In genomic region chr6:86009980-86010379, GRCm38 (mm10) we compare ENCODE assay signal across 10 mouse cellular contexts. TPM values are rescaled to one million over a fixed set of nuclear protein-coding genes. Genes with fewer than 3 reads are reported as not detected.
DNase-seq lines count a peak whose midpoint lies in the region; ATAC-seq and TF ChIP-seq lines count a peak whose summit lies in the region.
"Had no signal": no experiment of that assay in that cellular context is flagged by ENCODE, and none has a peak within 500 bp of the region (broad histone marks: within the 10 kb centered on the region; RNA-seq: fewer than 3 reads in every experiment).

No protein-coding gene starts in this region.

- no peak overlapping the region for H3K4me3 ChIP-seq in midbrain, embryonic 10.5 days
- H3K4me3 ChIP-seq in midbrain, embryonic 15.5 days, result no peak overlapping the region
- no peak overlapping the region for H3K4me3 ChIP-seq in midbrain, postnatal 0 days (ENCODE audit: low read depth, low read length)
- H3K4me3 ChIP-seq: neural tube, embryonic 12.5 days had no signal

- no peak overlapping the region for H3K27ac ChIP-seq in midbrain, embryonic 10.5 days (replicated peaks)
- H3K27ac ChIP-seq in midbrain, embryonic 15.5 days, result no peak overlapping the region
- no peak overlapping the region for H3K27ac ChIP-seq in midbrain, postnatal 0 days (ENCODE audit: low read depth, low read length)
- H3K27ac ChIP-seq: neural tube, embryonic 12.5 days had no signal

- intact Hi-C loops in left cerebral cortex, postnatal 10 days (cut with DNase I), result loop anchor here (5.0 kb wide), 2 partner anchors 48 to 178 kb away; partner anchors contain the start of genes Dusp11 and Nat8

- no peaks in the 10 kb centered on the region for H3K27me3 ChIP-seq in midbrain, embryonic 10.5 days (ENCODE audit: low read depth, poor library complexity, severe bottlenecking)
- H3K27me3 ChIP-seq in midbrain, embryonic 15.5 days (replicated peaks), result no peaks in the 10 kb centered on the region
- H3K27me3 ChIP-seq in midbrain, postnatal 0 days (ENCODE audit: insufficient read depth, low read length), result no peaks in the 10 kb centered on the region
- H3K27me3 ChIP-seq: neural tube, embryonic 12.5 days had no signal

- H3K9ac ChIP-seq in midbrain, embryonic 15.5 days, result no peak overlapping the region
- no peak overlapping the region for H3K9ac ChIP-seq in midbrain, postnatal 0 days (replicated peaks; ENCODE audit: low read length, poor library complexity, severe bottlenecking)
- H3K9ac ChIP-seq: neural tube, embryonic 12.5 days had no signal

- no peak for ATAC-seq in midbrain, embryonic 15.5 days (replicated peaks)
- ATAC-seq in midbrain, postnatal 0 days (ENCODE audit: low FRiP score), result 0 out of 2 replicates have a peak, but pooled peaks have one; percentile 27

- no peak overlapping the region for H3K4me2 ChIP-seq in midbrain, embryonic 15.5 days
- H3K4me2 ChIP-seq in midbrain, postnatal 0 days (ENCODE audit: low read depth, low read length, poor library complexity, severe bottlenecking), result no peak overlapping the region
- H3K4me2 ChIP-seq: neural tube, embryonic 12.5 days had no signal

- H3K36me3 ChIP-seq in midbrain, embryonic 10.5 days, result no peaks in the 10 kb centered on the region
- no peaks in the 10 kb centered on the region for H3K36me3 ChIP-seq in midbrain, embryonic 15.5 days (replicated peaks)
- H3K36me3 ChIP-seq in midbrain, postnatal 0 days (ENCODE audit: insufficient read depth, low read length), result no peaks in the 10 kb centered on the region
- H3K36me3 ChIP-seq: neural tube, embryonic 12.5 days had no signal

- peak; percentile 93 for TF ChIP-seq CTCF in midbrain, postnatal 0 days (IDR thresholded peaks at IDR 0.05)

- no peaks in the 10 kb centered on the region for H3K9me3 ChIP-seq in midbrain, embryonic 10.5 days (replicated peaks)
- H3K9me3 ChIP-seq in midbrain, embryonic 15.5 days, result no peaks in the 10 kb centered on the region
- no peaks in the 10 kb centered on the region for H3K9me3 ChIP-seq in midbrain, postnatal 0 days (ENCODE audit: low read length)
- H3K9me3 ChIP-seq: neural tube, embryonic 12.5 days had no signal

- peak; percentile 40 for DNase-seq in midbrain, embryonic 10.5 days (ENCODE audit: low spot score)
- peak; percentile 48 for DNase-seq in T-cell, adult 2 months (ENCODE audit: low spot score)
- peak; percentile 74 for DNase-seq in cerebellum, postnatal 14 days
- DNase-seq in gastrocnemius, postnatal 25 days, result peak; percentile 10
- peak; percentile 53 to 54 for DNase-seq in left cerebral cortex, postnatal 10 days (ENCODE audit: extremely low spot score in 1 of 2, low spot score in 2 of 2)
- peak; percentile 84 for DNase-seq in midbrain, postnatal 0 days (ENCODE audit: low spot score)
- DNase-seq in thymus, postnatal 10 days (ENCODE audit: low spot score in 2 of 2), result peak; percentile 16 to 45

- WGBS in midbrain, embryonic 10.5 days, result 35% methylated on average over 4 of the region's 4 CpGs
- WGBS in midbrain, embryonic 15.5 days, result 33% methylated on average over 4 of the region's 4 CpGs
- 37% methylated on average over 4 of the region's 4 CpGs for WGBS in midbrain, postnatal 0 days

- no peaks in the 10 kb centered on the region; the same call in 1 of the 2 replicates for H3K4me1 ChIP-seq in midbrain, embryonic 10.5 days
- no peaks in the 10 kb centered on the region for H3K4me1 ChIP-seq in midbrain, embryonic 15.5 days
- H3K4me1 ChIP-seq in midbrain, postnatal 0 days (ENCODE audit: insufficient read depth, low read length), result no peaks in the 10 kb centered on the region
- H3K4me1 ChIP-seq: neural tube, embryonic 12.5 days had no signal

RNA-seq across cellular contexts. Expression of gene Figla, which starts 6.0 kb away (rescaled TPM):
- not detected in 2 replicates for polyA plus RNA-seq in midbrain, embryonic 10.5 days (2016; fragmentation: Nextera tagmentation; extraction: Ambion mirVana)
- polyA plus RNA-seq in midbrain, embryonic 15.5 days (2015; fragmentation: Nextera tagmentation; extraction: Ambion mirVana), result not detected in 2 replicates
- total RNA-seq in gastrocnemius, postnatal 25 days (2021), result not detected
- not detected for total RNA-seq in left cerebral cortex, postnatal 10 days (2021)
- total RNA-seq in midbrain, postnatal 0 days (2014; rRNA removed), result not detected in 2 replicates
- polyA plus RNA-seq in midbrain, postnatal 0 days (2015; fragmentation: Nextera tagmentation; extraction: Ambion mirVana), result not detected in 2 replicates
- total RNA-seq: gastrocnemius, postnatal 36 days had no signal
- polyA plus RNA-seq: neural tube, embryonic 12.5 days had no signal

RNA-seq across cellular contexts. Expression of gene Add2, which starts 18.5 kb away (rescaled TPM):
- 43.3 and 81.8 TPM in 2 replicates for polyA plus RNA-seq in midbrain, embryonic 10.5 days (2016; fragmentation: Nextera tagmentation; extraction: Ambion mirVana)
- 206 and 209 TPM in 2 replicates for polyA plus RNA-seq in midbrain, embryonic 15.5 days (2015; fragmentation: Nextera tagmentation; extraction: Ambion mirVana)
- under 1 TPM; 0.10 to 0.13 TPM for total RNA-seq in gastrocnemius, postnatal 25 days (2021)
- total RNA-seq in left cerebral cortex, postnatal 10 days (2021), result 100 to 1,000 TPM; 198 to 206 TPM
- total RNA-seq in midbrain, postnatal 0 days (2014; rRNA removed), result 159 and 196 TPM in 2 replicates
- polyA plus RNA-seq in midbrain, postnatal 0 days (2015; fragmentation: Nextera tagmentation; extraction: Ambion mirVana), result 118 and 124 TPM in 2 replicates

RNA-seq across cellular contexts. Expression of gene Dusp11, which starts 48.5 kb away (rescaled TPM):
- polyA plus RNA-seq in midbrain, embryonic 10.5 days (2016; fragmentation: Nextera tagmentation; extraction: Ambion mirVana), result 38.5 and 38.8 TPM in 2 replicates
- polyA plus RNA-seq in midbrain, embryonic 15.5 days (2015; fragmentation: Nextera tagmentation; extraction: Ambion mirVana), result 53.9 and 60.8 TPM in 2 replicates
- 10 to 100 TPM; 34.9 TPM for total RNA-seq in gastrocnemius, postnatal 25 days (2021)
- total RNA-seq in left cerebral cortex, postnatal 10 days (2021), result 10 to 100 TPM; 74.0 to 82.0 TPM
- 82.8 and 90.2 TPM in 2 replicates for total RNA-seq in midbrain, postnatal 0 days (2014; rRNA removed)
- polyA plus RNA-seq in midbrain, postnatal 0 days (2015; fragmentation: Nextera tagmentation; extraction: Ambion mirVana), result 26.0 and 36.0 TPM in 2 replicates

Comparison
In these comparisons a context has a peak if more than half of its experiments do, and no peak if none do; other contexts are left out.
1. DNase-seq: peak in every context shown above with its lines; median percentile 84 in midbrain, postnatal 0 days; 74 in cerebellum, postnatal 14 days; 54 in left cerebral cortex, postnatal 10 days; 48 in T-cell, adult 2 months; 40 in midbrain, embryonic 10.5 days; 30 in thymus, postnatal 10 days; 10 in gastrocnemius, postnatal 25 days.
2. RNA of gene Add2, which starts 18.5 kb away (total RNA-seq): 198 to 206 TPM in left cerebral cortex, postnatal 10 days and 159 to 196 TPM in midbrain, postnatal 0 days; 0.10 to 0.13 TPM in gastrocnemius, postnatal 25 days; every median in the first group is over 100 times any median in the second.